Mouse (Mus musculus): Measurements from ENCODE around the gene Fgf15. TPM values are rescaled to one million over a fixed set of nuclear protein-coding genes. Genes with fewer than 3 reads are reported as not detected.

Gene Fgf15
- polyA plus RNA-seq, 1 experiment from 2014 or later, result not detected

DNA sequence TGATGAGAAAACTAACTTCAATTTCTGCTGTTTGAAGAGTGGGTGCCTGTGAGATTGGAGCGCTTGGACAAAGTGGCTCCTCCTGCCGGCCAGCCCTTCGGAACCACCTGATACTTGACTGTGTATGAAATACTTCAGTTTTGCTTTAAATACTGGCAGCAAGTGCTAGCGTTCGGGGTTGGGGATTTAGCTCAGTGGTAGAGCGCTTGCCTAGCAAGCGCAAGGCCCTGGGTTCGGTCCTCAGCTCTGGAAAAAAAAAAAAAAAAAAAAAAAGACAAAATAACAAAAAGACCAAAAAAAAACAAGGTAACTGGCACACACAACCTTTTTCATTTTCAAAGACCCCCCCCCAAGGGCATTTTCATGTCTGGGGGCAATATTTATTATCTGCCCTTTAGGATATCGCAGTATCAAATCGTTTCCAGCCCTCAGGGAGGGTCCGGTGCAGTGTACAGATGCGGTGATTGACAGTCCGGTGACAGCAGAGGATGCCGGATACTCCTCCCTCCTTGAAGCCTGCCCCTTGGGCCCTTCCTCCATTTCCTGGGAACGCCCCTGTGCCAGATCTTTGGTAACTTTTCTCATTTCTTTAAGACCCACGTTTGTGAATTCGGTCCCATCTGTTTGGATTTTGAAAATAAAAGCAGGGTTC is 18.1 kb downstream of the Fgf15 start:
- H3K4me1 ChIP-seq (ENCODE audit: control insufficient read depth in 2 of 2, insufficient read depth in 2 of 2, low read length in 2 of 2), result peaks cover 4 to 9% of the 10 kb centered on the region in 2 experiments; a peak in 3 of 4 replicates
- H3K4me2 ChIP-seq (ENCODE audit: low read length), result peak overlapping the region; percentile 86
- ATAC-seq (ENCODE audit: insufficient number of reproducible peaks, insufficient read depth, low FRiP score, low read depth), result peak; percentile 81
- 7% methylated on average over 17 of the region's 17 CpGs for WGBS
- H3K9ac ChIP-seq (ENCODE audit: low read length), result peak overlapping the region; percentile 86
- H3K9me3 ChIP-seq (ENCODE audit: control insufficient read depth, low read length), result no peaks in the 10 kb centered on the region
- peak overlapping the region; percentile 68 to 75; a peak in 3 of 4 replicates for H3K27ac ChIP-seq (replicated peaks in 1 of 2; ENCODE audit: control insufficient read depth in 1 of 2, insufficient read depth in 1 of 2, low read depth in 2 of 2, low read length in 2 of 2)
- H3K27me3 ChIP-seq (ENCODE audit: control insufficient read depth, insufficient read depth, low read length), result no peaks in the 10 kb centered on the region
- H3K4me3 ChIP-seq (ENCODE audit: control insufficient read depth in 1 of 2, insufficient read depth in 1 of 2, low read depth in 1 of 2, low read length in 2 of 2), result peak overlapping the region; percentile 73 to 92
- peaks cover 28% of the 10 kb centered on the region for H3K36me3 ChIP-seq (ENCODE audit: control insufficient read depth, insufficient read depth, low read length)

DNA sequence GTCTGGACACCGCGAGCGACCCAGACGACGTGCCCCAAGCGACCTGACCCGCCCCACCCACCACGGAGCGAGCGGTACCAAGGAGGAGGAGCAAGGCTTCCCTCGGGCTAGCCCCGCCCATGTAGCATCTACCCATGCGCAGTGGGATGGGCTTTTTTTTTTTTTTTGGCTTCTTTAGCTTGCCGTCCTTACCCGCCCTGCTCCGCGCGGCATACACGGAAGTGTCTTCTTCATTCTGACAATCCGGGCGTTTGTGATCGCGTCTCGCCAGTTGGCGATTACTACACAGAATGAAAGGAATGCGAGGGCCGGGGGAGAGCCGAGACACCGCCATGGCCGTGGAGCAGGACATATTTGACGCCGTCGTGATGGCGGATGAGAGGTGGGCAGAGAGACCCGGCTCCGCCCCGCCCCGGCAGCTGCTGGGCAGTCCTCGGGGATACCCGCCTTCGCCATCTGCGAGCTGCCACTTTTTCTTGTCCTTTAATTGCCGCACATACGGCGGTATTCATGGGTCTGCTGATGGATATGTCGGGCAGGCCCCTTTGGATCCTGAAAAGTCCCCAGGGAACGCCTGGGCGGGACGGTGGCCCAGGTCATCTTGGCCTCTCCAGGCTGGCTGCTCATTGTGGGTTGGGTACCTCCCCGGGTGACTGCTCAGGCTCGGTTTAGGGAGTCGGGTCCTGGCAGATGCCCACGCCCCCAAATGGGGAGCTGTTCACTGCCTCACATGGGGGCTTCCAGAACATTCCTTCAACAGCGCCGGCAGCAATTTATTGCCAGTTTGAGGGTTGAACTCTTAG is 18.8 kb downstream of the Fgf15 start, which contains the start of gene LTO1:
TSS of gene LTO1 (plus strand) at position 153 of the 803 bp plus-strand sequence.
- peaks cover 4 to 9% of the 10 kb centered on the region in 2 experiments; a peak in 3 of 4 replicates for H3K4me1 ChIP-seq (ENCODE audit: control insufficient read depth in 2 of 2, insufficient read depth in 2 of 2, low read length in 2 of 2)
- WGBS, result under 1% methylated on average over 55 of the region's 55 CpGs
- H3K9ac ChIP-seq (ENCODE audit: low read length), result peak within 1 kb of the TSS; percentile 86
- peak within 1 kb of the TSS; percentile 73 to 92 for H3K4me3 ChIP-seq (ENCODE audit: control insufficient read depth in 1 of 2, insufficient read depth in 1 of 2, low read depth in 1 of 2, low read length in 2 of 2)
- H3K4me2 ChIP-seq (ENCODE audit: low read length), result peak within 1 kb of the TSS; percentile 86
- H3K9me3 ChIP-seq (ENCODE audit: control insufficient read depth, low read length), result no peaks in the 10 kb centered on the region
- H3K36me3 ChIP-seq (ENCODE audit: control insufficient read depth, insufficient read depth, low read length), result peaks cover 36% of the 10 kb centered on the region
- H3K27ac ChIP-seq (replicated peaks in 1 of 2; ENCODE audit: control insufficient read depth in 1 of 2, insufficient read depth in 1 of 2, low read depth in 2 of 2, low read length in 2 of 2), result peak within 1 kb of the TSS; percentile 68 to 75
- peak; percentile 89 for ATAC-seq (ENCODE audit: insufficient number of reproducible peaks, insufficient read depth, low FRiP score, low read depth)
- no peaks in the 10 kb centered on the region for H3K27me3 ChIP-seq (ENCODE audit: control insufficient read depth, insufficient read depth, low read length)

DNA sequence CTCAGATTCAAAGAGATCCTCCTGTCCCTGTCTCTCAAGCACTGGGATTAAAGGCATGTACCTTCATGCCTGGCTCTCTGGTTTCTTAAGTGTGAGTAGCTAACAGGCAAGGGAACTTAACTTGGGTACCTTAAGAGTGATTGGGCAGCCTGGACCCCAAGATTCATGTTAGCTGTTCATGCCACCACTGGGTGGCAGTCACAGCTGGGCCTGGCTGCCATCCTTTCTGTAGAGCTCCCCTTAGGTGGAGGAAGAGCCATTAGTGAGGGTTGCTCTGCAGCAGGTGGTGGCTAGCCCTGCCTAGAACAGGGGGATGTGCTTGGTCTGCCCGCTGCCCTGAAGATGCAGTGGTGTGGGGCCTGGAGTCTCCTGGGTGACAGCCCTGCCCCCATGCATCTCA is 22.5 kb downstream of the Fgf15 start:
- H3K36me3 ChIP-seq (ENCODE audit: control insufficient read depth, insufficient read depth, low read length), result peaks cover 52% of the 10 kb centered on the region
- no peaks in the 10 kb centered on the region for H3K27me3 ChIP-seq (ENCODE audit: control insufficient read depth, insufficient read depth, low read length)
- H3K9ac ChIP-seq (ENCODE audit: low read length), result no peak overlapping the region
- peaks cover 4 to 9% of the 10 kb centered on the region in 2 experiments; a peak in 3 of 4 replicates for H3K4me1 ChIP-seq (ENCODE audit: control insufficient read depth in 2 of 2, insufficient read depth in 2 of 2, low read length in 2 of 2)
- no peak overlapping the region for H3K4me2 ChIP-seq (ENCODE audit: low read length)
- no peak overlapping the region for H3K4me3 ChIP-seq (ENCODE audit: control insufficient read depth in 1 of 2, insufficient read depth in 1 of 2, low read depth in 1 of 2, low read length in 2 of 2)
- H3K9me3 ChIP-seq (ENCODE audit: control insufficient read depth, low read length), result no peaks in the 10 kb centered on the region
- ATAC-seq (ENCODE audit: insufficient number of reproducible peaks, insufficient read depth, low FRiP score, low read depth), result no peak
- no peak overlapping the region for H3K27ac ChIP-seq (replicated peaks in 1 of 2; ENCODE audit: control insufficient read depth in 1 of 2, insufficient read depth in 1 of 2, low read depth in 2 of 2, low read length in 2 of 2)
- WGBS, result 59% methylated on average over 1 of the region's 1 CpGs

DNA sequence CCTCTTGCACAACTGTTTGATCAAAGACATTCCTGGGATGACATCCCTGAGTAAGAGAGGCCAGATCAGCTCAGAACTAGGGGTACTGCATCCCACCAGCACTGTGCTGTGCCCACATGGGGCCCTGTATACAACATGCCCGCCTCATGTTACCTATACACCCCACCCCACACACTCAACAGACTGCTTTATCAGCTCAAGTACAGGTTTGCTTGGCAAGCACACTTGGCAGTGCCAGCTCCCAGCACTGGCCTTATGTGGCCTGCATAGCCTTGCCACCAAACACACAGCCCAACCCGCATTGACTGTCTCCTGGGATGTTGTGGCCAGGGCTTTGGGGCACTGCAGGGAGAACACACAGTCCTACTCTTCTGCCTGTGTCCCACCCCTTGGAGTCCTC is 31.3 kb downstream of the Fgf15 start:
- Histone ChIP-seq H3K9me3 (ENCODE audit: control insufficient read depth, low read length) (no peaks in the 10 kb centered on the region), H3K36me3 (ENCODE audit: control insufficient read depth, insufficient read depth, low read length) (peaks cover 41% of the 10 kb centered on the region), H3K9ac (ENCODE audit: low read length) (peak overlapping the region; percentile 16; the same call in 1 of the 2 replicates), H3K4me1 (ENCODE audit: control insufficient read depth in 2 of 2, insufficient read depth in 2 of 2, low read length in 2 of 2) (peaks cover 0 to 7% of the 10 kb centered on the region in 2 experiments; a peak in 1 of 4 replicates), H3K27me3 (ENCODE audit: control insufficient read depth, insufficient read depth, low read length) (no peaks in the 10 kb centered on the region), H3K4me2 (ENCODE audit: low read length) (no peak overlapping the region), H3K27ac (replicated peaks in 1 of 2; ENCODE audit: control insufficient read depth in 1 of 2, insufficient read depth in 1 of 2, low read depth in 2 of 2, low read length in 2 of 2) (no peak overlapping the region), H3K4me3 (ENCODE audit: control insufficient read depth in 1 of 2, insufficient read depth in 1 of 2, low read depth in 1 of 2, low read length in 2 of 2) (no peak overlapping the region)
- no peak for ATAC-seq (ENCODE audit: insufficient number of reproducible peaks, insufficient read depth, low FRiP score, low read depth)
- 60% methylated on average over 2 of the region's 2 CpGs for WGBS

DNA sequence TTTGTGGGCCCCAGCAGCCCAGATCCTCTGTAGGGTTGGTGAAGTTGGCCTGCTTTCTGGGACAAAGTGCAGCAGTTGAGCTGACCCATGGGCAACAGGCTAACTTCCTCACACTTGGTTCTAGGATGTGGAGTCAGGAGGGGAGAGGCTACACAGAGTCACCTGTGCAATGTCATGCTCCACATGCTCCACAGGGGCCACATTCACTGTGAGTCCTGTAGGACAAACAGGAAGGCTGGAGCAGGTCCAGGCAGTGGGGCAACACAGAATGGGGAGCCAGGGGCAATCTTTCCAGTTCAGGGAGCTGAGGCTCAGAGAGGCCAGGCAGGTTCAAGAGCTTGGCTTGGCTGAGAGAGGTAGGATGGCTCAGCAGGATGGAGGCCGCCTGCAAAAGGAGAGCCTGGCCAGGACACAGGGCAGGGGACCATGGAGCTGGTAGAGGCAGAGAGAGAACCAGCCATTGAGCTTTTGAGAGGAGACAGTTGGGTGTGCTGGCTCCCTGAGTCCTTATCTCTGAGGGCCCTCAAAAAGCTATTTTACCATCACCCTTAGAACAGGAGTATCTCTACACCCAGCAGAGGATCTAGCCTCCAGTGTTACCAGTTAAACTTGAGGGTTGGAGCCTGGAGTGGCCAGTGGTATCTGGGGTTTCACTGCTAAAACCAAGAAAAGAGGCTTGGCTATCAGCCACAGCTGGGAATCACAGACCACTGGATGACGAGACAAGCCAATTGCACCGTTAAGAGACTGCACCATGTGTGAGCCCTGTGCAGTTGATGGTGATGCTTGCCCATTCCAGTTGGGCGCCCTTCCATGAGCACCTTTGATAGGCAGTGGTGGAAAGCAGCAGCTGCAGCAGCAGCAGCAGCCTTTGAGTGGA is 31.9 kb downstream of the Fgf15 start:
- no peak overlapping the region for H3K27ac ChIP-seq (replicated peaks in 1 of 2; ENCODE audit: control insufficient read depth in 1 of 2, insufficient read depth in 1 of 2, low read depth in 2 of 2, low read length in 2 of 2)
- H3K4me2 ChIP-seq (ENCODE audit: low read length), result no peak overlapping the region
- no peaks in the 10 kb centered on the region for H3K9me3 ChIP-seq (ENCODE audit: control insufficient read depth, low read length)
- H3K4me3 ChIP-seq (ENCODE audit: control insufficient read depth in 1 of 2, insufficient read depth in 1 of 2, low read depth in 1 of 2, low read length in 2 of 2), result no peak overlapping the region
- no peak overlapping the region for H3K9ac ChIP-seq (ENCODE audit: low read length)
- no peak for ATAC-seq (ENCODE audit: insufficient number of reproducible peaks, insufficient read depth, low FRiP score, low read depth)
- peaks cover 48% of the 10 kb centered on the region for H3K36me3 ChIP-seq (ENCODE audit: control insufficient read depth, insufficient read depth, low read length)
- 49% methylated on average over 4 of the region's 4 CpGs for WGBS
- H3K4me1 ChIP-seq (ENCODE audit: control insufficient read depth in 2 of 2, insufficient read depth in 2 of 2, low read length in 2 of 2), result peaks cover 0 to 7% of the 10 kb centered on the region in 2 experiments; a peak in 1 of 4 replicates
- H3K27me3 ChIP-seq (ENCODE audit: control insufficient read depth, insufficient read depth, low read length), result no peaks in the 10 kb centered on the region

DNA sequence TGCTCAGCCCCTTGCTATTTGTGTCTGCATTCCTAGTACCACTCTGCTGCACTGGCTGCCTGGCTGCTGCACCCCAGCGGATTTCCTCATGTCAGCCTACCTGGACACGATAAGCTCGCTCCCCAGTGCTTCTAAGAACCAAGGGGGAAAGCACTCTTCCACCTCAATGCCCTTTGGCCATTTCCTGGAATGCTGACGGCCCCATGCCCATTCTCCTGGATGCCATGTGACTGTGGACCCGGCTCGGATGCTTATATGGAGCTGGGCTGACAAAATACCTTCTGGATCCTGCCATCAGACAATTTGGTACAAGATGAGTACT is 32.5 kb downstream of the Fgf15 start:
- Histone ChIP-seq H3K27ac (replicated peaks in 1 of 2; ENCODE audit: control insufficient read depth in 1 of 2, insufficient read depth in 1 of 2, low read depth in 2 of 2, low read length in 2 of 2) (no peak overlapping the region), H3K9ac (ENCODE audit: low read length) (no peak overlapping the region), H3K4me1 (ENCODE audit: control insufficient read depth in 2 of 2, insufficient read depth in 2 of 2, low read length in 2 of 2) (peaks cover 0 to 7% of the 10 kb centered on the region in 2 experiments; a peak in 1 of 4 replicates), H3K4me2 (ENCODE audit: low read length) (no peak overlapping the region), H3K36me3 (ENCODE audit: control insufficient read depth, insufficient read depth, low read length) (peaks cover 54% of the 10 kb centered on the region), H3K4me3 (ENCODE audit: control insufficient read depth in 1 of 2, insufficient read depth in 1 of 2, low read depth in 1 of 2, low read length in 2 of 2) (no peak overlapping the region), H3K27me3 (ENCODE audit: control insufficient read depth, insufficient read depth, low read length) (no peaks in the 10 kb centered on the region), H3K9me3 (ENCODE audit: control insufficient read depth, low read length) (no peaks in the 10 kb centered on the region)
- WGBS, result 66% methylated on average over 6 of the region's 6 CpGs
- ATAC-seq (ENCODE audit: insufficient number of reproducible peaks, insufficient read depth, low FRiP score, low read depth), result no peak

DNA sequence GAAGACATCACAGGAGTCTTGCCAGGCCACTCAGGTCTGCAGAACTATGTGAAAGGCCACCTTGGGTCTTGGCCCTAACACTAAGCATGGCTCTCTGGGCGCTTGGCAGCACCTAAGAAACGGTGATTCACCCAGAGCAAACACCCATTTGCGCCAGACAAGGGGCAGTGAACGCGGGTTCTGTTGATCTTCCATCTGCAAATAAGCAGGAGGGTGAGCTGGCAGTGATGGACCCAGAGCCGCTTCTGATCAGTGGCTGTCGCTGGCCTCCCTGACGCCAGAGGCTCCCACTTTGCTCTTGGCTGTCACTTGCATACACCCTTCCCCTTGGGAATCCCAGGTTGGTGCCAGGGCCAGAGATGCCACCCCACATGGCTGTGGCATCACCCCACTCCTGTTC is 33.2 kb downstream of the Fgf15 start:
- H3K9ac ChIP-seq (ENCODE audit: low read length), result no peak overlapping the region
- WGBS, result 75% methylated on average over 8 of the region's 8 CpGs
- ATAC-seq (ENCODE audit: insufficient number of reproducible peaks, insufficient read depth, low FRiP score, low read depth), result no peak
- H3K27me3 ChIP-seq (ENCODE audit: control insufficient read depth, insufficient read depth, low read length), result no peaks in the 10 kb centered on the region
- no peak overlapping the region for H3K4me2 ChIP-seq (ENCODE audit: low read length)
- H3K4me1 ChIP-seq (ENCODE audit: control insufficient read depth in 2 of 2, insufficient read depth in 2 of 2, low read length in 2 of 2), result peaks cover 0 to 7% of the 10 kb centered on the region in 2 experiments; a peak in 1 of 4 replicates
- H3K36me3 ChIP-seq (ENCODE audit: control insufficient read depth, insufficient read depth, low read length), result peaks cover 61% of the 10 kb centered on the region
- no peaks in the 10 kb centered on the region for H3K9me3 ChIP-seq (ENCODE audit: control insufficient read depth, low read length)
- H3K27ac ChIP-seq (replicated peaks in 1 of 2; ENCODE audit: control insufficient read depth in 1 of 2, insufficient read depth in 1 of 2, low read depth in 2 of 2, low read length in 2 of 2), result no peak overlapping the region
- H3K4me3 ChIP-seq (ENCODE audit: control insufficient read depth in 1 of 2, insufficient read depth in 1 of 2, low read depth in 1 of 2, low read length in 2 of 2), result no peak overlapping the region
